10 mouse cellular contexts compared by ENCODE assay signal in the genomic region with DNA sequence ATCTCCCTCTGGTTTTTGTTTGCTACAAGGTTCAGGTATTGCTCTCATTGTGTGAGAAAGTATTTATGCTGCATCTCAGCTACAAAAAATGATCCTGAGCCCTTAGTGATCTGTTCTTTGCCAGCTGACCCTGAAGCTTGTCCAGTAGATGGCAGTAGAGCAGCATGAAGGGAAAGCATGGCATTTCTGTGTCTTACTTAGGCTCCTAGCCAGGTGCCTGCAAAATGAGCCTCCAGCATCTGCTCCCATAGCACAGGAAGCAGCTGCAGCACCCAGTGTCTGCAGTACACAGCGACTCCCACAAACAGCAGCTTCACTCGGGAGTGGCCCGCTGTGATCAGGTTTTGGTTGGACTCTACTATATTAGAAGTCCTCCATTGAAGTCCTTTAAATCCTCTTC. TPM values are rescaled to one million over a fixed set of nuclear protein-coding genes. Genes with fewer than 3 reads are reported as not detected.
DNase-seq lines count a peak whose midpoint lies in the region; ATAC-seq and TF ChIP-seq lines count a peak whose summit lies in the region.
"Not testable (repeated sequence)": the region's sequence is repeated elsewhere in the genome, so short reads cannot be mapped to it uniquely, and the experiment has no call there.
"Had no signal": no experiment of that assay in that cellular context is flagged by ENCODE, and none has a peak within 500 bp of the region (broad histone marks: within the 10 kb centered on the region; RNA-seq: fewer than 3 reads in every experiment).

No protein-coding gene starts in this region.

- not testable (repeated sequence) for H3K4me2 ChIP-seq in lung, postnatal 0 days (replicated peaks; ENCODE audit: low read depth, low read length)

- DNase-seq in Muller cell, postnatal 12 days (ENCODE audit: inconsistent ontology term) = peak; percentile 58
- DNase-seq in cerebellum, adult 8-10 months = peak; percentile 76
- DNase-seq in forelimb bud, embryonic 11.5 days (ENCODE audit: low read depth, low spot score) = peak; percentile 56
- peak; percentile 59 for DNase-seq in hindbrain, embryonic 10.5 days (ENCODE audit: low spot score)
- DNase-seq in layer of hippocampus, adult 2 months (ENCODE audit: low spot score in 2 of 2) = peak; percentile 71
- DNase-seq in lung, postnatal 0 days (ENCODE audit: low spot score) = peak; percentile 87
- DNase-seq in ovary, adult 18-20 months (ENCODE audit: low spot score) = peak; percentile 21
- peak; percentile 54 for DNase-seq in testis, postnatal 14 days (ENCODE audit: low spot score)

- TF ChIP-seq EP300 in lung, postnatal 0 days (IDR thresholded peaks at IDR 0.05) = not testable (repeated sequence)

- not testable (repeated sequence) for H3K4me3 ChIP-seq in hindbrain, embryonic 10.5 days; layer of hippocampus, adult 2 months; lung, postnatal 0 days (ENCODE audit: low read depth, low read length)

- 4% methylated on average over 3 of the region's 3 CpGs for WGBS in hindbrain, embryonic 10.5 days
- WGBS in lung, postnatal 0 days = 0% methylated on average over 3 of the region's 3 CpGs

- H3K9ac ChIP-seq in lung, postnatal 0 days (replicated peaks; ENCODE audit: low read depth) = not testable (repeated sequence)

- TF ChIP-seq CTCF in layer of hippocampus, adult 2 months (conservative IDR thresholded peaks at IDR 0.05) = peak; percentile 85
- peak; percentile 82 for TF ChIP-seq CTCF in lung, postnatal 0 days (IDR thresholded peaks at IDR 0.05)

- H3K27ac ChIP-seq in hindbrain, embryonic 10.5 days; layer of hippocampus, adult 2 months; lung, postnatal 0 days (ENCODE audit: low read length): not testable (repeated sequence)

- not testable (repeated sequence) for ATAC-seq in lung, postnatal 0 days

- not testable (repeated sequence) for H3K4me1 ChIP-seq in hindbrain, embryonic 10.5 days (replicated peaks); lung, postnatal 0 days (ENCODE audit: insufficient read depth, low read depth, low read length)

- not testable (repeated sequence) for H3K9me3 ChIP-seq in hindbrain, embryonic 10.5 days; lung, postnatal 0 days (ENCODE audit: low read length)

- H3K27me3 ChIP-seq in hindbrain, embryonic 10.5 days (ENCODE audit: insufficient read depth, poor library complexity, severe bottlenecking); lung, postnatal 0 days (replicated peaks; ENCODE audit: insufficient read depth, low read length): not testable (repeated sequence)

- H3K36me3 ChIP-seq in hindbrain, embryonic 10.5 days; lung, postnatal 0 days (ENCODE audit: insufficient read depth, low read length): not testable (repeated sequence)

RNA-seq across cellular contexts. Expression of a gene that starts 17.1 kb away (rescaled TPM):
- polyA plus RNA-seq in hindbrain, embryonic 10.5 days (2016; fragmentation: Nextera tagmentation; extraction: Ambion mirVana) = not detected in 2 replicates
- not detected for total RNA-seq in layer of hippocampus, adult 2 months (2021)
- not detected in 2 replicates for polyA plus RNA-seq in lung, postnatal 0 days (2015; fragmentation: Nextera tagmentation; extraction: Ambion mirVana)
- polyA plus RNA-seq: embryonic facial prominence, embryonic 12.5 days; lung, embryonic 15.5 days had no signal

RNA-seq across cellular contexts. Expression of a gene that starts 22.6 kb away (rescaled TPM):
- polyA plus RNA-seq in hindbrain, embryonic 10.5 days (2016; fragmentation: Nextera tagmentation; extraction: Ambion mirVana) = 0.20 and 0.22 TPM in 2 replicates
- not detected for total RNA-seq in layer of hippocampus, adult 2 months (2021)
- polyA plus RNA-seq in lung, postnatal 0 days (2015; fragmentation: Nextera tagmentation; extraction: Ambion mirVana) = not detected in 2 replicates
- polyA plus RNA-seq: embryonic facial prominence, embryonic 12.5 days had no signal

RNA-seq across cellular contexts. Expression of a gene that starts 36.8 kb away (rescaled TPM):
- 21.1 and 23.8 TPM in 2 replicates for polyA plus RNA-seq in hindbrain, embryonic 10.5 days (2016; fragmentation: Nextera tagmentation; extraction: Ambion mirVana)
- 10 to 100 TPM; 23.6 to 25.3 TPM for total RNA-seq in layer of hippocampus, adult 2 months (2021)
- polyA plus RNA-seq in lung, postnatal 0 days (2015; fragmentation: Nextera tagmentation; extraction: Ambion mirVana) = 9.2 and 10.4 TPM in 2 replicates

RNA-seq across cellular contexts. Expression of a gene that starts 51.0 kb away (rescaled TPM):
- 98.6 and 110 TPM in 2 replicates for polyA plus RNA-seq in hindbrain, embryonic 10.5 days (2016; fragmentation: Nextera tagmentation; extraction: Ambion mirVana)
- total RNA-seq in layer of hippocampus, adult 2 months (2021) = 10 to 100 TPM; 43.6 to 44.1 TPM
- polyA plus RNA-seq in lung, postnatal 0 days (2015; fragmentation: Nextera tagmentation; extraction: Ambion mirVana) = 129 and 146 TPM in 2 replicates

RNA-seq across cellular contexts. Expression of a gene that starts 59.4 kb away (rescaled TPM):
- not detected in 2 replicates for polyA plus RNA-seq in hindbrain, embryonic 10.5 days (2016; fragmentation: Nextera tagmentation; extraction: Ambion mirVana)
- not detected for total RNA-seq in layer of hippocampus, adult 2 months (2021)
- not detected in 2 replicates for polyA plus RNA-seq in lung, postnatal 0 days (2015; fragmentation: Nextera tagmentation; extraction: Ambion mirVana)
- polyA plus RNA-seq: embryonic facial prominence, embryonic 12.5 days; lung, embryonic 15.5 days had no signal

Comparison
In these comparisons a context has a peak if more than half of its experiments do, and no peak if none do; other contexts are left out.
1. DNase-seq: peak in every context shown above with its lines; median percentile 87 in lung, postnatal 0 days; 76 in cerebellum, adult 8-10 months; 71 in layer of hippocampus, adult 2 months; 59 in hindbrain, embryonic 10.5 days; 58 in Muller cell, postnatal 12 days; 56 in forelimb bud, embryonic 11.5 days; 54 in testis, postnatal 14 days; 21 in ovary, adult 18-20 months.